Mouse (Mus musculus) frontal cortex, adult (tissue): ENCODE measurements around the gene Adgrv1.

ENCODE experiments used
- ATAC-seq: cut with Nextera tagmentation; 2 replicates; pipeline ENCODE4 v1.9.2; 2017; ENCODE audit warnings: mild to moderate bottlenecking, moderate library complexity, mixed read lengths; ENCODE audit not compliant: low TSS enrichment

The Adgrv1 gene

GRCm38 (mm10) chr13:81425111-81425510 is 207.8 kb downstream of the Adgrv1 start:
- ATAC-seq: no peak

DNA sequence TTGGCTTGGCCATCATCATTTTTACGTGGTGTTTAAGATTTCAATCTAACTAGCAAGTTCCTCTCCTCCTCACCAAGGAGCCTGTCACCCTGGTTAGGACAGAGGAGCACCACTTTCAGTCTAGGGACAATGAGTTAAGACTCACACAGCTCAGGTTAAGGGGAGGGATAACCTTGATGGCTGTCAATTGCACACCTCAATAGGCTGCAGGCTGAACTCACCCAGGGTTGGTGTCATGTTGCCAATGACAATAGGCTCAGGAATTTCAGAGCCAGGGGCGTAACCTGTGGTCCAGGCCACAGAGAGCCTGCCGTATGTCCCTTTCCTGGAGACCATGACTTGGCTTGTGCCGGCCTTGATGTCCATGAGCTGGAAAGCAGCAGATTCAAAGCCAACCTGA is 209.0 kb downstream of the Adgrv1 start:
- no peak for ATAC-seq

- peak; percentile 74 for ATAC-seq
Observed at GRCm38 (mm10) chr13:81407881-81408460, 225.0 kb downstream of the Adgrv1 start.

DNA sequence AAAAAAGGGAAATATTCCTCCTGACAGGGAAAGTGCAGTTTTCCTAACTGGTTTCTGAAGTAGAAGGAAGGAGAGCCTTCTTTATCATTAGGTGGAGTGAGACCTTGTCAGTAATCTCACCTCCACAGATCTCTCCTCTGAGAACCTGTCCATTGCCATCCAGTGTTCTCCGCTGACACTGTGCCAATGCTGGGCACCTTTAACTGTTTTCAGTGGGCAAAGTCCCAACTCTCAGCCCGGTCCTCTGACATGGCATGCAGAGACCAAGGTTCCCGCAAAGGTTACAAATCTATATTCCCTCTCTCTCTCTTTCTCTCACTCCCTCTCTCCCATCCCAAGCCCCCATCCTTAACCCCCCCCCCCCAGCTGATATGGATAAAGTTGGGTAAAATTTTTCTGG is 230.1 kb downstream of the Adgrv1 start:
- ATAC-seq: no peak

GRCm38 (mm10) chr13:81402191-81402590 is 230.8 kb downstream of the Adgrv1 start:
- no peak for ATAC-seq

DNA sequence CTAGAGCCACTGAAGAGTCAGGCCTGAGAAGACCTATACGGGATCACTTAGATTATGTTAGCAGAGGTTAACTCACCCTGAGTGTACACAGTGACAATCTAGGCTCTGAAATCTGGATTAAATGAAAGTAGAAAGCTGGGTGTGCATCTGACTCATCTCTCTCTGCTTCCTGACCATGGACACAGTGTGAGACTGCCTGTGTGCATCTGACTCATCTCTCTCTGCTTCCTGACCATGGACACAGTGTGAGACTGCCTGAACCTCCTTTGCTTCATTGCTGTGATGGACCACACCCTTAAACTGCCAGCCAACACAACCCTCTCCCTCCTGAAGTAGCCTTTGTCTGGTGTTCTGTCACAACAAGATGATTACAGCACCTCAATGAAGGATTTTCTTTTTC is 231.2 kb downstream of the Adgrv1 start:
- ATAC-seq: peak; percentile 79; the same call in 1 of the 2 replicates

DNA sequence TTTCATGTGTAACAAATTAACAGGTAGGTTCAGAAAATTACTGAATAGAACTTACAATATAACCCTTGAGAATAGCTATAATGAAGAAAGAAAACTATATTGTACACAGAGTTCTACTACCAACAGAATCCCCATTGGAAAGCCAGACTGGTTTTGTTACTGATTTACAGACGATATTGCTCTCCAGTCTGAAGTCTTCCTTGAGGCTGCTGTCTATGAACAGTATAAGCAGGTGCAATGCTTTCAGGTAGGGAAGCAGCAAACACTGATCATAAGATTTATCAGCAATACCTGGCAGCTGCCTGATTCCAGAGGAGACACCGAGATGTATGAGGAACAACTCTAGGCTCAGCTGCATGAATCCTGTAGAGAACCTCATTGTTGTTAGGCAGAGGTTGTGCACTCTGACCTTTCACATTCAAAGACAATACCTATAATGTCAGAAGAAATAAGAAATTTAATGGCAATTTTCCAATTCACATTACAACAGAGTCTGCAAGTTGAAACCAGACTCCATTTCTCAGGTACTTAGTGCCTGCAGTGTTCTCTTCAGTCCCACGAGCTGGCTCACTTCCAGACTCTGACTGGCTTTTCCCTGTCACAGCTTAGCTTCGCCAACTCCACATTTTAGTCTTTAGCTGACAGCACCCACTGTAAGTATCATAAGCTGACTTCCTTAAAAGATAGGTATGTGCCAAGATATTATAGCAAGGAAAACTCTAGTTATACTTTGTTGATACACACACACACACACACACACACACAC is 247.2 kb downstream of the Adgrv1 start:
- ATAC-seq: peak; percentile 73

DNA sequence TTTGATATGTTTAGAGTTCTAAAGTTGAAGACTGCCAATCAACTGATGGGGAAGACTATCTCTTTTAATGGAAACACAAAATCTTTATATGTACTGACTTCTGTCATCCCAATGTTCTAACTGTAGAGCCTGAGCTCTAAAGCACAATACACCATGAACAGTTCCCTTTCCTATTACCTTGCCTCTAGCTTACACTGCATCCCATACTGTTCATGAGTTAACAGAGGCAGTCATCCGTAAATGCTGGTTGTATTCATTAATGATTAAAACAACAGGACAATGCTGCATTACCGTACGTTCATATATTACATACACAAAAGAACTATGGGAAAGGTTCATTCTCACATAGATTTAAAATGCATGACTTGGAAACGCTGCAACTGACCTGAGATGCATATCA is 251.1 kb downstream of the Adgrv1 start:
- ATAC-seq: no peak

GRCm38 (mm10) chr13:81370801-81371456 is 262.0 kb downstream of the Adgrv1 start:
- ATAC-seq: no peak

DNA sequence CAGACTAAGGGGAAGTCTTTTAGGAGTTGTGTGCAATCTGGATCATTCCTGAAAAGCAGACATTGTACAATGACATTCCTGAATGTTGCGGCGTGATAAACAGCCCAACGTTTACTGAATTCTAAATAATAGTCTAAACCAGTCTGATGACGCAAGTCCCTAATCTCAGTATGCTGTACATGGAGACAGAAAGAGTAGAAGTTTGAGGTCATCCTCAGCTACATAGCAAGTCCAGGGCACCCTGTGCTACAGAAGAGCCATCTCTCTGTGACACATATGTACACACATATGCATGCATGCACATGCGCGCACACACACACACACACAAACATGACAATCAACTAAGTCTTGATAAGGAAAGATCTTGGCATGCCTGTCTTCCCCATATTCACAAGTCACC is 262.8 kb downstream of the Adgrv1 start:
- no peak for ATAC-seq

DNA sequence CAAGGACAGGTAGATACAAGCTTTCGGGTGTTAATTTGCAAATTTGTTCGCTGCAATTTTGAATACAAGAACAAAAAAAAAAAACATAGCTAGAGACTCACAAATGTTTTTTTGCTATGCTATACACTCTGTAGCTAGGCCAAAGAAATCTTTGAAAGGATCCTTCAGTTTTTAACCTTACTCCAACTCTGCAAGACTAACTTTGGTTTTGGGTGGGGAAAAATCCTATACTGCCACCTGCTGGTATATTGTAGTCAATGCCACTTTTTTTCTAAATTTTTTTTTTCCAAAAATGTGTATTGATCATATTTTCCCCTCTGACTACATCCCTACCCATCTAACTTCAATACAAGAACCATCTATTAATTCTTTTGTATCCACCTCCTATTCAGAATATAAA is 263.4 kb downstream of the Adgrv1 start:
- no peak; the same call in 1 of the 2 replicates for ATAC-seq

DNA sequence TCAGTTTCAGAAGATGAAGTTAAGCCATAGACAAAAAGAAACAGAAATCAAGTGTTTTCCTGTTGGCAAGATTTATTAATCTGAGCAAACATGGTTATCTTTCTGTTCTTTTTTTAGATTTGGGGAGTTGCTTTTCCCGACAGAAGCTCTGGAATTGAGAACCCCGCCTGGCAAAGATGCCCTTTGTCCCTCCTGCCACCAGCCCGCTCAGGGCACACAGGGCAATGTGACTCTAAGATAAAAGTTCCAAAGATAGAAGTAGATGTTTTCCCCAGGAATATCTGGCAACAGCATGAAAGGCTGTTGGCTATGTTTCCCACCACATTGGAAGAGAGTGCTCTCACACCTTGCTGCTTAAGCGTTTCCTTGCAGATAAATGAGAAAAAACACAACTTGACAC is 264.0 kb downstream of the Adgrv1 start:
- no peak for ATAC-seq

DNA sequence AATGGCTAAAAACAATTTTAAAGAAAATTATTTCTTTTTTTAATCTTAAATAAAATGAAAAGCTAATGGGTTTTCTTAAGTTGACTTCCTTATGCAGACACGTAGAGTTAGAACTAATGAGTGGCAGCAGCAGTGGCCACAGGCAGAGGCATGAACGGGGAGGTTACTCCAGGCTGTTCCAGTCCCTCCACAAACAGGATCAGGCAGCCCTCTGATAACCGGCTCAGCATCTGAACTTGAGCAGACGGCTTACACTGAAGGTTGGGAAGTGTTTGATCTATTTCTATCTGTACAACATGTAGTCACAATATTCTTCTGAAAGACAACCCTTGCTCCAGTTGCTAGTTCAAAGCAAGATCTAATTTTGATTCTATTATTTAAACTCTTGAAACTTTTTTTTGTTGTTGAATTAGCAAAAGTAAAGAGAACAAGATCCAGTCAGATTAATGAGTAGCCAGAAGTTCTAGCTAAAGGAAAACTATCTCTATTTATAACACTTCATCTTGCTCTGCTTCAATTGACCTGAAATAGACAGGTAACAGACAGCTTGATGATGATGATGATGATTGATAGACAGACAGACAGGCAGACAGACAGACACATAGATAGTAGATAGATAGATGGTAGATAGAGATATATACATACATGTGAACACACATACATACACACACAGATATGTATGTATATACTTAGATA is 265.1 kb downstream of the Adgrv1 start:
- ATAC-seq: no peak

GRCm38 (mm10) chr13:81360338-81360737 is 272.6 kb downstream of the Adgrv1 start:
- ATAC-seq: no peak

GRCm38 (mm10) chr13:81358766-81359165 is 274.2 kb downstream of the Adgrv1 start:
- peak; percentile 99 for ATAC-seq

DNA sequence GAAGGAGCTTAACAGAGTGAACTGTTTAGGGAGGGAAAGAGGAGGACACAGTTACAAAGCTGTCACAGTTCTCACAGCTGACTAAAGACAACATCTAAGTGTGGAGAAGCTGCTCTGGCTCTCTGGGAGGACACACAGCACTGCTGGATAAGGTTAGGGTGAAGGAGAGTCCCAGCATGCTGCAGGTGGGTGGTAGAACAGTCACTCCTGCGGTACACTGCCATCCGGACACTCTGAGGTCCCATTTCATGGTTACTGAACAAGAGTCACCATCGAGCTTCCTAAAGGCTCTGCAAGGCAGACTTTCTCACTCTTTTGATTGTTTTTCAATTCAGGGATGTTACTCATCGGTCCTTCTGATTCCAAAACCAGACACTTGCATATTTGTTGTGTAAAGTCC is 274.6 kb downstream of the Adgrv1 start:
- peak; percentile 59 for ATAC-seq

- no peak for ATAC-seq
Observed at GRCm38 (mm10) chr13:81357215-81357614, 275.7 kb downstream of the Adgrv1 start.

- ATAC-seq: no peak
Observed at GRCm38 (mm10) chr13:81354587-81354986, 278.4 kb downstream of the Adgrv1 start.

- ATAC-seq: no peak
Observed at GRCm38 (mm10) chr13:81352296-81352695, 280.7 kb downstream of the Adgrv1 start.

GRCm38 (mm10) chr13:81351462-81352155 is 281.3 kb downstream of the Adgrv1 start:
- no peak for ATAC-seq

DNA sequence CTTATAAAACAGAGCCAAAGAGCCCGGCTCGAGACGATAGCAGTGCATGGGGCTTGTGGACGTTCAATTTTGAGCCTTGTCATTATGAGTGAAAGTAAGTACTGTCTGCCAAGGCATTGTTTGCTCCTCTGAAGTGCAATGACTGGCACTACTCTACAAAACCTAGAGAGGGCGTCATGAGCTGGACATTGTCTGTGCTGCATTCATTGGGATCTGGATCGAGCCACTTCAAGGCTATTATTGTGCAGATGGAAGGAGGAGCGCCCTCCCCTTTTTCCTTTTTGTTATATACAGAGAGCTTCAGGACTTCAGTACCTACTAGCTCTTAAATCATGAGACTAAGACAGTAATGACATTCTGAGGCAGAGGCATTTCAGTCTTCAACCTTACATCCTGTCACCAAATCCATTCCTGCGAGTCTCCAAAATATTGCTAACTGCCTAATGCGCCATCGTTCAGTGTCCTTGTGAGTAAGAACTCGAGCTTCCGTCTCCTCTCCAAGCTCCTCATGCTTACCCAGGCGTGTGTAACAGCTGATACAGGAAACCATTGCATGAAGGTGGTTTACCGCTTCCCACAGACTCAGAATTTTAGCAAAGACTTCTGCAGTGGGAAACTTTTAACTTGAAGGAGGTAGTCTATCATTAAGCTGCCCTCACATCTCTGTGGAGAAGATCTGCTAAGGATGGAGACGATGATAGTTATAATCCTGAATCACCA is 285.5 kb downstream of the Adgrv1 start:
- no peak for ATAC-seq
